Mouse (Mus musculus): ENCODE measurements at regions not wholly inside any gene's neighbourhood (a gene's known extent, or its start where the extent isn't known, plus 50 kb on each side); places are given as distances from the start of the nearest gene placed in this dataset.

GRCm38 (mm10) chr12:112300125-112300524, 154.1 kb downstream of the Kif26a start:
- TF ChIP-seq ZC3H11A (IDR thresholded peaks at IDR 0.05; ENCODE audit: borderline replicate concordance, low read depth, low read length) (no peak), ZNF384 (IDR thresholded peaks at IDR 0.05; ENCODE audit: low read depth, low read length) (no peak), MAFK (IDR thresholded peaks at IDR 0.05; ENCODE audit: insufficient read depth, low read depth, low read length) (no peak), HCFC1 (IDR thresholded peaks at IDR 0.05; ENCODE audit: borderline replicate concordance, insufficient read depth, low read length) (no peak)

Measured in ES-E14 (cell line).